Mouse (Mus musculus): Measurements from ENCODE around the gene Agtpbp1. TPM values are rescaled to one million over a fixed set of nuclear protein-coding genes. Genes with fewer than 3 reads are reported as not detected.

Agtpbp1 gene
- 2.1 and 2.6 TPM in 2 replicates for polyA plus RNA-seq (2012; rRNA removed)

DNA sequence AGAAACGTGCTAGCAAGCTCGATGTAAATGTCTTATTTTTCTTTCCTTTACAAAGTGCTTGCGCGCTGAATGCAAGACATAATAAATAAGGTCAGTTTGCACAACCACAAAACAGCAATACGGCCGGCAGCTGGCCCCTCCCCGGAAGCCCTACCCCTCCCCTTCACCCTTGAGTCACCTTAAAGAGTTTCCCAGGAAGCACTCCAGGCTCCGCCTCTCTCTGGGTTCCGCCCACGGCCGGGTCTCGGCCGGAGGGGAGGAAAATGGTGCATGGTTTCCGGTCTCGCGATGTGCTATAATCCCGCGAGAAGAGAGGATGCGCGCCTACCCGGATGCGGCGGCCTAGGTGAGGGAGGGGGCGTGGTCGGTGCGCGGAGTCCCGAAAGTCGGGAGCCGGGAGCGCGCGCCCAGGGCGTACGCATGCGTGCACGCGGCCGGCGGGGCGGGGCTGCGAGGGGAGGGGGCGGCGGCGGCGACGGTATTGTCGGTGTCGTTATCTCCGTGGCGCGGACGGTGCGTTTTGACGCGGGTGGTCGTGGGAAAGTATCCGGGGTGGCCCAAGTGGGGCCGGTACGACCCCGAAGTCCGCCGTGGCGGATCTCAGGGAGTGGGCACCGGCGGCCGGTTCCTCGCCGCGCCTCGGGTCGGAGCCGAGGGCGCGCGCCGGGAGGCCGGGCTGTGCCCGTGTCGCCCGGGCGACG lies at the start of gene Agtpbp1, which contains the start of gene Naa35:
TSS of gene Agtpbp1 (minus strand) at position 281 of the 701 bp plus-strand sequence.
TSS of gene Naa35 (plus strand) at position 313 of the 701 bp plus-strand sequence.

Other genes starting within 250 kb of the Agtpbp1 start
- gene Naa35, start within 50 bp of the Agtpbp1 start, polyA plus RNA-seq (2012; rRNA removed), result 28.1 and 32.8 TPM in 2 replicates
- gene Golm1, start 90.6 kb upstream of the Agtpbp1 start, polyA plus RNA-seq (2012; rRNA removed), result 129 and 147 TPM in 2 replicates
- gene 4921517D22Rik, start 108.9 kb upstream of the Agtpbp1 start, polyA plus RNA-seq (2012; rRNA removed), result not detected in 2 replicates
- gene Spata31d1a, start 125.1 kb upstream of the Agtpbp1 start, polyA plus RNA-seq (2012; rRNA removed), result not detected in 2 replicates
- gene Spata31d1b, start 127.1 kb upstream of the Agtpbp1 start, polyA plus RNA-seq (2012; rRNA removed), result not detected in 2 replicates
- gene Spata31d1d, start 146.5 kb upstream of the Agtpbp1 start, polyA plus RNA-seq (2012; rRNA removed), result not detected in 2 replicates
- not detected in 2 replicates for gene 1700014D04Rik, start 161.5 kb upstream of the Agtpbp1 start, polyA plus RNA-seq (2012; rRNA removed)
- gene Isca1, start 184.6 kb upstream of the Agtpbp1 start, polyA plus RNA-seq (2012; rRNA removed), result 50.1 and 59.4 TPM in 2 replicates
- not detected in 2 replicates for gene Gm49354, start 197.0 kb upstream of the Agtpbp1 start, polyA plus RNA-seq (2012; rRNA removed)
- 19.0 and 20.4 TPM in 2 replicates for gene Tut7, start 237.9 kb upstream of the Agtpbp1 start, polyA plus RNA-seq (2012; rRNA removed)

Measured in colon, adult 2 months (tissue).